Mouse (Mus musculus) left cerebral cortex, adult 9 months (tissue): ENCODE results near the gene Mlec.
A peak's percentile ranks its signal among the peaks of the same experiment; 100 is the strongest.
"Not testable (repeated sequence)": the region's sequence is repeated elsewhere in the genome, so short reads cannot be mapped to it uniquely, and the experiment has no call there.

Experiments used
- DNase-seq, 2 experiments: peaks; one replicate each; pipeline ENCODE4 v3.0.0; 2022; ENCODE audit warnings: low spot score in 2 of 2

The Mlec gene

GRCm38 (mm10) chr5:115125211-115125871 is 32.6 kb downstream of the Mlec start:
- peak; percentile 62 to 91 for DNase-seq

GRCm38 (mm10) chr5:115124690-115125089 is 33.3 kb downstream of the Mlec start:
- no peak for DNase-seq

- no peak for DNase-seq
Measured at GRCm38 (mm10) chr5:115120978-115121377, 37.0 kb downstream of the Mlec start.

- DNase-seq, result peak; percentile 33 to 59
Measured at GRCm38 (mm10) chr5:115118961-115119570, 38.9 kb downstream of the Mlec start, which contains the start of gene Acads. Gene Acads (minus strand): TSS chr5:115119346.

- DNase-seq, result no peak
Measured at GRCm38 (mm10) chr5:115117467-115117866, 40.5 kb downstream of the Mlec start.

GRCm38 (mm10) chr5:115116426-115116825 is 41.6 kb downstream of the Mlec start:
- no peak for DNase-seq

- no peak for DNase-seq
Measured at GRCm38 (mm10) chr5:115114501-115114900, 43.5 kb downstream of the Mlec start.

- DNase-seq, result no peak
Measured at GRCm38 (mm10) chr5:115113244-115113643, 44.7 kb downstream of the Mlec start.

GRCm38 (mm10) chr5:115111156-115111555 is 46.8 kb downstream of the Mlec start:
- no peak for DNase-seq

- not testable (repeated sequence) for DNase-seq
Measured at GRCm38 (mm10) chr5:115103253-115103652, 54.7 kb downstream of the Mlec start.

GRCm38 (mm10) chr5:115102231-115102630 is 55.7 kb downstream of the Mlec start:
- no peak for DNase-seq

- no peak for DNase-seq
Measured at GRCm38 (mm10) chr5:115100473-115100872, 57.5 kb downstream of the Mlec start.

GRCm38 (mm10) chr5:115099991-115100390 is 58.0 kb downstream of the Mlec start:
- no peak for DNase-seq

GRCm38 (mm10) chr5:115099530-115099929 is 58.4 kb downstream of the Mlec start:
- no peak for DNase-seq

GRCm38 (mm10) chr5:115098195-115098594 is 59.8 kb downstream of the Mlec start, which contains the start of gene Gm10401:
Gene Gm10401 (minus strand): TSS chr5:115098295.
- DNase-seq, result no peak
